Mouse (Mus musculus) lung, postnatal 0 days (tissue): ENCODE results near the gene Ect2l. TPM values are rescaled to one million over a fixed set of nuclear protein-coding genes. Genes with fewer than 3 reads are reported as not detected.

Experiments used
- ATAC-seq: fragments of 200-750 bp; cut with Nextera tagmentation; 2 replicates; pipeline ENCODE4 v1.8.0; 2017; ENCODE audit warnings: moderate library complexity
- DNase-seq: peaks from one replicate; pipeline ENCODE4 v3.0.0-alpha.2; 2016; ENCODE audit warnings: low spot score
- H3K27ac ChIP-seq: fragments of 300-500 bp; sonication (generic); 2 replicates; pipeline ENCODE4 v1.5.1; 2014; ENCODE audit warnings: antibody characterized with exemption, mild to moderate bottlenecking, low read length, mixed read lengths
- H3K27me3 ChIP-seq: fragments of 300-500 bp; sonication (generic); replicated peaks from 2 replicates; pipeline ENCODE4 v1.6.1; 2014; ENCODE audit warnings: low read length, mixed read lengths; ENCODE audit not compliant: insufficient read depth
- H3K36me3 ChIP-seq: fragments of 300-500 bp; sonication (generic); 2 replicates; pipeline ENCODE4 v1.6.1; 2014; ENCODE audit warnings: low read length, mixed read lengths; ENCODE audit not compliant: insufficient read depth
- H3K4me1 ChIP-seq: fragments of 300-500 bp; sonication (generic); 2 replicates; pipeline ENCODE4 v1.6.1; 2014; ENCODE audit warnings: antibody characterized with exemption, low read depth, low read length, mixed read lengths; ENCODE audit not compliant: insufficient read depth
- H3K4me2 ChIP-seq: fragments of 300-500 bp; sonication (generic); replicated peaks from 2 replicates; pipeline ENCODE4 v1.6.1; 2014; ENCODE audit warnings: low read depth, mild to moderate bottlenecking, low read length, moderate library complexity, mixed read lengths
- H3K4me3 ChIP-seq: fragments of 300-500 bp; sonication (generic); 2 replicates; pipeline ENCODE4 v1.5.1; 2014; ENCODE audit warnings: low read depth, low read length
- H3K9ac ChIP-seq: fragments of 300-500 bp; sonication (generic); replicated peaks from 2 replicates; pipeline ENCODE4 v1.6.1; 2014; ENCODE audit warnings: low read depth, mild to moderate bottlenecking
- H3K9me3 ChIP-seq: fragments of 300-500 bp; sonication (generic); 2 replicates; pipeline ENCODE4 v1.6.1; 2016; ENCODE audit warnings: low read length, mixed read lengths
- CTCF ChIP-seq: IDR thresholded peaks from 2 replicates; pipeline ENCODE4 v1.5.1; 2016; ENCODE audit warnings: antibody characterized with exemption, mild to moderate bottlenecking
- EP300 ChIP-seq: IDR thresholded peaks from 2 replicates; pipeline ENCODE4 v1.6.1; 2016; ENCODE audit warnings: antibody characterized with exemption, mild to moderate bottlenecking, control low read depth
- WGBS: fragments of 180-500 bp; shearing (Covaris S2); extraction: QIAGEN DNeasy Blood & Tissue Kit; methylation state at CpG from one replicate; pipeline ENCODE4 v1.1.7; 2014; 5-methylcytosine and 5-hydroxymethylcytosine counted together
- polyA plus RNA-seq: library from polyadenylated mRNA; unstranded; fragments of >200 nt; fragmentation: Nextera tagmentation; extraction: Ambion mirVana; gene quantifications from 2 replicates; pipeline ENCODE4 v1.2.1, GENCODE M21; 2015

The Ect2l gene
- polyA plus RNA-seq, 1 experiment from 2014 or later, result 3.2 TPM

DNA sequence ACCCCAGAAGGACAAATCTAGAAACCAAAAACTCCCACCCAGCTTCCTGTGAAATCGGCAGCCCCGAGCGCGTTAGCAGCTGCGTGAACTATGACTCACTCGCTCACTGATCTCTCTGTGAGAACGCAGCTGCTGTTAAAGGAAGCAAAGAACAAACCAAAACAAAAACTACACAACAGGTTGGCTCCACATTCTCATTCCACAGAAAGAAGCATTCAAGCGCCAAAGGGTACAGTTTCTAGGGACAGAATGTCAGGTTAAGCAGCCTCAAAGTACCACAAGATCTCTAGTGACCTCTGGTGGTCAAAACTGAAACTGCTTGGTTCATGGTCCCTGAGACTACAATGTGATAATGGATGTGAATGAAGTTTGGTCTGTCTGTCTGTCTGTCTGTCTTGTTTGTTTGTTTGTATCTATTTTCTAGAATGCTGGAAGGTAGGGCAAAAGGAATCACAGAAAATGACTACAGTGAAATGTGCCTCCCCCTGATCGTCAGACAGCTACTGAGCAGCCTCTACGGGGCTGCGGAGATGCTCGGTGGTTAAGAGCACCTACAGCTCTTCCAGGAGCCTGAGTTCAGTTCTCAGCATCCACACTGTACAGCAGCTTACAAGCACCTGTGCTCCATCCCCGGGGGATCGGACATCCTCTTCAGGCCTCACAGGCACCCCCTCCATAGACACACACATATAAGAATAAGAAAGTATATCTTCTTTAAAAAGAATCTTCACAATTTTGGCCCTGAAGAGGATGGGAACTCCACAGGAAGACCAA, 13.3 kb downstream of the Ect2l start:
- DNase-seq, result peak; percentile 78

GRCm38 (mm10) chr10:18194737-18195141, 16.0 kb downstream of the Ect2l start:
- Histone ChIP-seq H3K9ac (no peak overlapping the region), H3K36me3 (no peaks in the 10 kb centered on the region), H3K27ac (peak overlapping the region; percentile 32; the same call in 1 of the 2 replicates), H3K4me2 (0 out of 2 replicates have a peak overlapping the region, but pooled peaks have one; percentile 19), H3K9me3 (no peaks in the 10 kb centered on the region), H3K4me3 (no peak overlapping the region), H3K4me1 (peaks cover 9% of the 10 kb centered on the region; the same call in 1 of the 2 replicates), H3K27me3 (no peaks in the 10 kb centered on the region)
- TF ChIP-seq EP300 (no peak), CTCF (no peak)
- ATAC-seq, result peak; percentile 68
- 31% methylated on average over 14 of the region's 14 CpGs for WGBS
- peak; percentile 66 for DNase-seq

More for the DNA sequence above, 13.3 kb downstream of the Ect2l start:
- H3K36me3 ChIP-seq, result no peaks in the 10 kb centered on the region
- no peaks in the 10 kb centered on the region for H3K27me3 ChIP-seq
- H3K9ac ChIP-seq, result no peak overlapping the region
- H3K9me3 ChIP-seq, result no peaks in the 10 kb centered on the region
- WGBS, result 47% methylated on average over 14 of the region's 14 CpGs
- ATAC-seq, result peak; percentile 57; the same call in 1 of the 2 replicates
- TF ChIP-seq EP300 (no peak), CTCF (peak; percentile 98)
- peak overlapping the region; percentile 53 for H3K4me2 ChIP-seq
- H3K4me1 ChIP-seq, result peaks cover 9% of the 10 kb centered on the region; the same call in 1 of the 2 replicates
- H3K4me3 ChIP-seq, result peak overlapping the region; percentile 33
- H3K27ac ChIP-seq, result no peak overlapping the region

DNA sequence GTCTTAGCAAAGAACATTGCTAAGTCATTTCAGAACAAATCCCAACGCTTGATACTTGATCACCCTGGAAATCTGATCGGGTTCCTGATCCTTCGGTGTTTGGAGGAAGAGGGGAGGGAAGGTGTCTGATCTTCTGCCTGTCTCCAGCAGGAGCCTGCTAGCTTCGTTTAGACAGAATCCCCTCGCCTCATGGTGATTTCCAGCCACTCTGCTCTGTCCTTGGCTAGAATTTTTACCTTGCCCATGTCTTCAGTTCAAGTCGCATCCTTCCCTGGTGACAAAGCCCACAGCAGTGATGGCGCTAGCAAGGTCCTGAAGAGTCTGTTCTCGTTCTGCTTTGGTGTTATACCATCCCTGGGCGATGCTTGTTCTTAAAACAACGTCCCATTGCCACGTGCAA, 16.5 kb downstream of the Ect2l start:
- ATAC-seq (no peak), DNase-seq (no peak)
- no peak overlapping the region for H3K4me3 ChIP-seq
- no peaks in the 10 kb centered on the region for H3K36me3 ChIP-seq
- no peaks in the 10 kb centered on the region for H3K27me3 ChIP-seq
- WGBS, result 64% methylated on average over 11 of the region's 11 CpGs
- H3K9me3 ChIP-seq, result no peaks in the 10 kb centered on the region
- H3K27ac ChIP-seq, result no peak overlapping the region
- TF ChIP-seq CTCF (no peak), EP300 (no peak)
- no peak overlapping the region for H3K9ac ChIP-seq
- H3K4me1 ChIP-seq, result peaks cover 9% of the 10 kb centered on the region; the same call in 1 of the 2 replicates
- no peak overlapping the region for H3K4me2 ChIP-seq

- no peak overlapping the region for H3K4me2 ChIP-seq
Observed at GRCm38 (mm10) chr10:18193221-18193620, 17.5 kb downstream of the Ect2l start.

GRCm38 (mm10) chr10:18191706-18192105, 19.0 kb downstream of the Ect2l start:
- Histone ChIP-seq H3K9ac (no peak overlapping the region), H3K27ac (no peak overlapping the region), H3K9me3 (no peaks in the 10 kb centered on the region), H3K4me2 (no peak overlapping the region), H3K36me3 (no peaks in the 10 kb centered on the region), H3K27me3 (no peaks in the 10 kb centered on the region), H3K4me1 (peaks cover 9% of the 10 kb centered on the region; the same call in 1 of the 2 replicates), H3K4me3 (no peak overlapping the region)
- ATAC-seq, result peak; percentile 65
- DNase-seq, result peak; percentile 59
- 22% methylated on average over 8 of the region's 8 CpGs for WGBS
- TF ChIP-seq EP300, result no peak
- TF ChIP-seq CTCF, result no peak

More at GRCm38 (mm10) chr10:18193221-18193620, 17.5 kb downstream of the Ect2l start:
- Histone ChIP-seq H3K27ac (no peak overlapping the region), H3K4me3 (no peak overlapping the region), H3K27me3 (no peaks in the 10 kb centered on the region), H3K9me3 (no peaks in the 10 kb centered on the region), H3K36me3 (no peaks in the 10 kb centered on the region), H3K4me1 (peaks cover 9% of the 10 kb centered on the region; the same call in 1 of the 2 replicates), H3K9ac (no peak overlapping the region)
- DNase-seq (peak; percentile 37), ATAC-seq (peak; percentile 48)
- 20% methylated on average over 11 of the region's 11 CpGs for WGBS
- TF ChIP-seq EP300 (no peak), CTCF (no peak)

- Histone ChIP-seq H3K9ac (no peak overlapping the region), H3K4me1 (peaks cover 9% of the 10 kb centered on the region; the same call in 1 of the 2 replicates), H3K36me3 (no peaks in the 10 kb centered on the region), H3K4me3 (no peak overlapping the region), H3K4me2 (no peak overlapping the region), H3K27me3 (no peaks in the 10 kb centered on the region), H3K9me3 (no peaks in the 10 kb centered on the region), H3K27ac (no peak overlapping the region)
- no peak for DNase-seq
- ATAC-seq, result no peak
- TF ChIP-seq EP300, result no peak
- no peak for TF ChIP-seq CTCF
- WGBS, result 76% methylated on average over 4 of the region's 4 CpGs
Observed at GRCm38 (mm10) chr10:18189498-18189897, 21.2 kb downstream of the Ect2l start.
